Mouse (Mus musculus): ENCODE measurements at regions not wholly inside any gene's neighbourhood (a gene's known extent, or its start where the extent isn't known, plus 50 kb on each side); places are given as distances from the start of the nearest gene placed in this dataset.

DNA sequence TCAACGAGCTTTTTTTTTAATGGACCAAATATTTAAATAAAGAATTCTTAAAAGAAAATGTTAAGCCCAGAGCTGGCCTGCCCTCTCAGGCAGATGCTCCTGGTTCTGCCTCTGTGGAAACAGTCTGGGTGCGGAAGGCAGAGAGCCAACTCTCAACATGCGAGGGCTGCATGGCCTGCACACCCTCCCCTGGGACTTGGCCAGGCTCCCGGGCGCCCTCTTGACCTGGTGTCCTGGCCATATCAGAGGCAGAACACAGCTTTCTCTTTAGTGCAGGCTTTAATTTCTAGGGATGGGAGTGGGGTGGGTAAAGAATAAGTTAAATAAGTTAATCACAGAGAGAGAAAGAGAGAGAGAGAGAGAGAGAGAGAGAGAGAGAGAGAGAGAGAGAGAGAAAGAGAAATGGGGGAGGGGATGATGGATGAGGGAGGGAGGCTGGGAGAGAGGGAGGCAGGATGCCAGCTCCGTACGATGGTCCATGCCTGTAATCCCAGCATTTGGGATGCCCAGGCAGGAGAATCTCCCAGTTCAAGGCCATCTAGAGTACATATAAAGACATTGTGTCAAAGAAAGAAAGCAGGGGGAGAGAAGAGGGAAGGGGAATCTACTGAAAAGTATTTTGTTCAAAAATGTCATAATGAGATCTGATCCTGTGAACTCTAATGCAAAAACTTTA lies 123.2 kb upstream of the Plekha5 start:
- peak; percentile 46 for DNase-seq

DNA sequence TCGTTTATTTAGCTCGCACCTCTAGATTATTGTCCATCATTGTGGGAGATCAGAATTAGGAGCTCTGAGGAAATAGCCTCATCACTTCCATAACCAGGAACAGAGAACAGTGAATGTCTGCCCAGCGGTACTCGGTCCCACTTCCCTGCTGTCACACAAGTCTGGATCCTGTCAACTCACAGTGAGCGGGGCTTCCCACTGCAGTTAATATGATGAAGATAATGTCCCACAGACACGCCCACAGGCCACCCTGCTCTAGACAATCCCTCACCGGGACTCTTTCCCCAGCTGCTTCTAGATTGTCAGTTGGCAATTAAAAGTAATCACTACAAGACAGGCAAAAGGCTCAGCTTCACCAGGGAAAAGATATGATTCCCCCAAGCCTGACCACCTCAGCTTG lies 124.2 kb upstream of the Plekha5 start:
- no peak for DNase-seq

DNA sequence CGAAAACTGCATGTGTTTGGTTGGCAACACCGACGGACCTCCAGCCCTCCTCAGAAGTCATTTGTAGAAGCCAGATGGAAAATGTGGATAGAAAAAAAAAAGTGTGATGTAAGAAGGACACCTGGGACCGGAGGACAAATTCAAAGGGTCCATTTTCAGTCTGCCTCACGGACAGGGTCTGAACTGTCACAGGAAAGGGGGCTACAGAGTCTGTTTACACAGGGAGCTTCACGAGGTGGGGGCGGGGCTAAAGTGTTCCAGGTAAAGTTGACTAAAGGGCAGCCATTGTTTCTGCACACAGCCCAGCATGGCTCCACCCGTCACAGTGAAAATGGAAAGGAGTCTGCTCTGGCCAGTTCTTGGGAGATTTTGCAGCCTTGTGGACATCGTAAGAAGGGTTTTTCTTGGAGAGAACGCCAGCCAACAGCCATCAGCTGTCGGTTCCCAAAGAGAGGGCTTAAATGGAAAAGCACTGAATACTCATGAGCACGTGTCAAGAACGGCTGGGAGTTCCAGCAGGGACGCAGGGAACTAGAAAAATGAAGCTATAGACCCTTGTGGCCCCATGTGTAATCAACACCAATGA lies 125.8 kb upstream of the Plekha5 start:
- no peak for DNase-seq

DNA sequence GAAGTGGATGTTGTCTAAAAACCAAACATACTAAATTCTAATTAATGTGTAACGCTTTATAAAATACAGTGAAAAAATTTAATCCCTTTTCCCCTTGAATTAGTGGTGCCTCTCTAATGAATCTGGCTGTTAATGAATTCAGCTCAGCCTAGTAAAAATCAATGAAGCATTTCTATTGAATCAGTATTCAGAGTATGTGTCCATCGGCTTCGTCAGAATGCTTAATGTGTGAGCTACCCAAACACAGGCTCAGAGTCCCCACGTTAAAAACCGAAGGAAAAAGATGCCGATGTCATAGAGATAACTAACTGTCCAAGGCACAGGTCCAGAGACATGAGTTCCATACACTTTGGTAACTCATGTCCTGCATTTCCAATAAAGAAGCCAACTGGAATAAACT lies 126.3 kb upstream of the Plekha5 start:
- DNase-seq: no peak

DNA sequence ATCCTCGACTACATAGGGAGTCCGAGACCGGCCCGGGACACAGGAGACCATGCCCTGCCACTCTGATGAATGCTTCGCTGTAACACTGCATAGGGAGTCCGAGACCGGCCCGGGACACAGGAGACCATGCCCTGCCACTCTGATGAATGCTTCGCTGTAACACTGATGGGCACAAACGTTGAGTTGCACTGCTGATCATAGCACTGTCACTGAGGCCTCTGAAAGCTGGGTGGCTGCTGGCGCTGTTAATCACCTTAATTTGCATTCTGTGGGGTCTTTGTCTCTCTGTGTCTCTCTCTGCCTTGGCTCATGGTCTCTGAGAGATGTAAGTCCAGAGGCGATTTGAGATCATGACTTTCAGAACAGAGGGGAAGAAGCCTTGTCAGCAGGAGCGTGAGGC lies 133.7 kb upstream of the Plekha5 start:
- DNase-seq: no peak

DNA sequence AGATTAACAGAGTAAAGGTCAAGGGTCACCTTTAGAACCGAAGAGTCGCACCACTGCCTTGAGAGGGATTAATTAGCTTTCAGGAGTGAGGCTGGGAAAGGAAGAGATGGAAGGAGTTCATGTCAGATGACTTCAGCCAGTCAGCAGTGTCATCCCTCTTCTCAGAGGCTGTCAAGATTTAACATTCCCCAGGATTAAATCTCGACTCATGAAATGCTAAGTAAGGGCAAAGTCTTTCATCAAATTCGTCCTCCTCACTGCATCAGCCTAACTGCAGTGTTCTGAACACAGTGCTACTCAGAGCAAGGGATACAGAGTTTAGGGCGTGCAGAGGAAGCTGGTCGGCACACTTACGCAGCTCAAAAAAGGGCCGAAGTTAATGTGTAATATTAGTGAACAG lies 135.1 kb upstream of the Plekha5 start:
- no peak for DNase-seq

DNA sequence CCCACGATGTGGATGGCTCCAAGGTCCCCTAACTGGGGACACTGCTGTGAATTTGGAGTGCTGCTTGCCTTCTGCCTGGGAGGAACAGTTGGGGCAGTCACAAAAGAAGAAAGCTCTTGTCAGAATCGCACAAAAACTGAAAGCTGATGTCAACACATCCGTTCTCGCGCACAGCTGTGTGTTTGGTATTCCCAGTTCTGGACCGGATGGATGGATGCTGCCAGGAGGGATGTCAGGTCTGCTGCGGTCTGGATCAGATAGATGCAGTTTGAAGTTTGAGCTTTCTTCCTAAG lies 141.6 kb upstream of the Plekha5 start:
- no peak for DNase-seq

DNA sequence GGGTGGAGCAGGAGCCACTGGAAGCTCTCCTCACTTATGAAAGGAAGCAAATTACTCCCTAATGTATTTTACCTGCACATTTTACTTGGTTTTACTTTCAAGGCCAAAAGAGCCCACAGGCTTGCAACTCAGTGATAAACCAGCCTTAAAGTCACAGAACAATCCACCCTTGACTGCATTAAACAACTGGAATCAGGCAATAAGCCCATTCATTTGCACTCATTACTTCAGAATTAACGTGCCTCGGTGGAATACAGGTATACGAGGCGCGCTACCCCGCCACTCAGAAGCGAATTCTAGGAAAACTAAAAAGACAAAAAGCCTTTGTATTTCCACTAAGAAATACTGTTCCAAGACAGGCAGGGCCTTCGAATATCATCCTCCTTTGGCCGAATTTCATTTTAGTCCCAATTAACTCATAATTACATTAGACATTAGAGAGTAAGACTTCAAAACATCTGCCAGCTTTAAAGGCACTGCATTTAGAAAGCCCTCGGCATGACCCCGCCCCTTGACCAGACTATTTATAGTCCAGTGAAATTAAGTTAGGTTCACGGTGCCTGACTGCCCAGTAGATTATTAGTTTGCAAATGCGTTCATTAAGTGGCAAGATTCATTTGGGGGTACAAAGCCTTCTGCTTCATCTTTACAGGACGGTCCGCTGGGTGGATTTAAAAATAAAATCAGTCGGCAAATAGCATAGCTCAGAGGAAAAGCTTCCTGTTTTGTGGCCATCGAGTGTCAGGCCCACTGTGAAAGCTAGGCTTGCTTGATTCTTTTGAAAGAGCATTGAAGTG lies 142.2 kb upstream of the Plekha5 start:
- DNase-seq: no peak

DNA sequence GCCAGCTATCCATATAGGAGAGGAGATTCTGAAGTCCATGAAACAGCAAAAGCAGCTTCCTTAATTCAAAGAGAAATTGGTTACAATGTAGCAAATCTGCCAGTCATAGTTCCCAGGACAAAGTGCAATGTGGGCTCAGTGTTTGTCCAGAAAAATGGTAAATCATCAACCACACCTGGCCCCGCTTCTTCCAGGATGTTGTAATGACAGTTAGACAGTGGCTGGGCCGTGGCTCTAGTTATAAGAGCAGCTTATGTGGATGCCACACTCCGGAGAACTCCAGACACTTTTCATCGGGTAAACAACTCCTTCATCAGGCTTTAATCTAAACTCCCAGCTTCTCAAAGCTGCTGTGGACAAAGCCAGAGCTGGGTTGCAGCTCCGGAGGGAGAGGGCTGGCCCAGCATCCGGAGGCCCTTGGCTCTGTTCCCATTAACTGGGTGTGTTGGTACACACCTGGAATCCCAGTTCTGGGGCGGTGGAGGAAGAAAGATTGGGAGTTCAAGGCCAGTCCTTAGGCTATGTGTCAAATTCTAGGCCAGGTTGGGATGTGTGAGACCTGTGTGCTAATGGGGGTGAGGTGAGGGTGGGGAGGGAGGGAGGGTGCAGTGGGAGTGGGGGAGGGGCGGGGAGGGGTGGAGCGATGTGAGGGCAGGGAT lies 142.9 kb upstream of the Plekha5 start:
- no peak for DNase-seq

DNA sequence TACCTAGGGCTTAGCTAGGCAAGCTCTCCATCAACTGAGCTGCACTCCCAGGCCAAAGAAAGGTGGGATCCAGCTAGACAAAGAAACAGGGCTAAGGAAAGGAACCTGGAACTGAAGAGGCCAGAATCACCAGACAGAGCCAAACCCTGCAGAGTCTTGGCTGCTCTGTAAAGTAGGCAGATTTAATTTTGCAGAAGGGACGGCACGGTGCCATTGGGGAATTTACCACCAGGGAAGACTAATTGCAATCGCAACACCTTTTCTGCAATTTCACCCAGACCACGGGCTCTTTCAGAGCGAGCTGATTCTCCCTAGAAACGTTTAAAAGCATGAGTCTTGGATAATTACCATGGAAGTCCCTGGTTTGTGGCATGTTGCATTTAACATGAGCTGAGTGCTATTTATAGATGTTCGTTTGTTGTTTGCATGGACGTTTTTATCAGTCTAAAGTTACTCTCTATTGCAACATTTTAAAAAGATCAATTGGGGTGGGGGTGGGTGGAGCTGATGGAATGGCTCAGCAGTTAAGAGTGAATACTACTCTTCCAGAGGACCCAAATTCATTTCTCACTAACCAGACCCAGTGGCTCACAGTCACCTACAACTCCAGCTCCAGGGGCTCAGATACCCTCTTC lies 144.0 kb upstream of the Plekha5 start:
- DNase-seq: no peak

DNA sequence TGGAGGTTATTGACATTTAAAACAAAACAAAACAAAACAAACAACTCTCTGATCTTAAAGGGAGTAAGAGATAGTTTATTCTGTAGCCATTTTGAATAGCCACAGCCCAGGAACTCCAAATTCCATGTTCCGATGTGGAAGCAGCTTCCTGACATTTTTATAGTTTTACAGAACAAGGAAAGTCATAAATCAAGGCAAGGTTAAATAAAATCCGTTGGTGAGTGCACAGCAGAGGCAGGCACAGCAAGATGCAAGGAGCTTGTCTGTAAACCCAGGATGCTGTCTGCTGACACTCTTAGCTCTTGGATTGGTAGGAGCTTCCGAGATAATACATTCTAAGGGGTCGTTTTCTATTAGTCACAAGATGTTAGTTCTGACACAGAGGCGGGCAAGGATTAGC lies 145.1 kb upstream of the Plekha5 start:
- no peak for DNase-seq

DNA sequence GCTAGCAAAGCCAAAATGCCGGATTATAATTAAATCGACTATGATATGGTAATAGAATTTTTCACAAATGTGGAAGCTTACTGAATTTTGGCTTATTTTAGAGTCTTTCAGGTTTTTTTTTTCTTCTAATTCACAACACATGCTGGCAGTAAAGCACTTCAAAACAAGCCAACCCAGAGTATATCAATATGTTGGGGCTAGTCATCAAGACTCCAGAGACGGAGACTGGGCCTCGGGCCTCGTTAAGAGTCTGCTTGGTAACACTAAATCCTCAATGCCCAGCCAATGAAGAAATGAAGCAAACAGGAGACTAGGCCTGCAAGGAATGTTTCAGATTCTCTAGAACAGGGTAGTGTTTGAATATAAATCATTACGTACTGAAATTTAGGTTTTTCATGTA lies 153.3 kb upstream of the Plekha5 start:
- no peak for DNase-seq

DNA sequence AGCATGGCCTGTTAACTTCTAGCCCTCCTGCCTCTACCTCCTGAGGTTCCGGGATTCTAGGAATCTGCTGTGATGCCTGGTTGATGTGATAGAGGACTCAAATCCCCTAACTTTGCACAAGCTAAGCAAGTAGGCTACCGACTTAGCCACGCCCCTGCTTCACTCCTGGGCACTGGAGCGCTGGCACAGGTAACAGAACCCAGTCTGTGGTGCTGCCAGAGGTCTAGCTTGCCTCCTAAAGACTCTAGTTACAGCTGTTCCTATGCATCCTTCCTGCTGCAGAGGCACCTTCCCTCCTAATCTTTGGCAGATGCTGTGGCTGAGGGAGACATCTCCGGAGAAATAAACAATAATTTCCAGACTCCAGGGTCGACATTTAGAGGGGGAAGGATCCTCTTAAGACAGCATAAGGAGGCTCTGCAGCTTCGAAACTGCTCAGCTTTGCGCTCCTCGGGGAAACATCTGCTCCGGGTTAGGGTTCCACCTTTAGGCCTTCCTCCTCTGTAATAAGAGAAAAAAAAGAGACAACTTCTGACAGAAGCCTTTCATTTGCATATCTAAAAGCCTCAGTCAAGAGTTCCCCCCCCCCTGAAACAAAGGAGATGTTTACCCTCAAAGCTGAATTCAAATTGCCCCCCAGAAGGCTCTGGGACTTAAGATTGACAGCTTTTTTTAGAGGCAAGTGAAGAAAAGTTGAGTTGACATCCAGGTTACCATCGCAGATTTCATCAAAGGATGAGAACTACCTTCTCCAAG lies 155.4 kb upstream of the Plekha5 start:
- DNase-seq: no peak

DNA sequence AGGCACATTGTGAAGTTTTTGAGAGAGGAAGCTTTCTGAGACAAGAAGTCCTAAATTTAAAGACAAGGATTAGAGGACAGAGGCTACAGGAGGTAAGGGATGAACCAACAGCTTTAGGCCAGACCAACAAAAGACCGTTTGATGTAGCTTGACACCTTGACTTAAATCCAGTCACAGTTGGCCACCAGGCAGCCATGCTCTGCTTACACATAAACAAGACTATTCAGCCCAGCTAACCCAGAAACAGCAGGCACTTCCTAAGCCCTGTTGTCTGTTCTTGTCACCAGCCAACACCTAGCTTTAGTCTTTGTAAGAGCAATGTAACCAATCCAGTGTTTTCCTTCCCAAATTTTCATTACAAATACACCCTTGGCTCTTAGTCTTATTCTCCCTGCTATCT lies 159.9 kb upstream of the Plekha5 start:
- DNase-seq: no peak

DNA sequence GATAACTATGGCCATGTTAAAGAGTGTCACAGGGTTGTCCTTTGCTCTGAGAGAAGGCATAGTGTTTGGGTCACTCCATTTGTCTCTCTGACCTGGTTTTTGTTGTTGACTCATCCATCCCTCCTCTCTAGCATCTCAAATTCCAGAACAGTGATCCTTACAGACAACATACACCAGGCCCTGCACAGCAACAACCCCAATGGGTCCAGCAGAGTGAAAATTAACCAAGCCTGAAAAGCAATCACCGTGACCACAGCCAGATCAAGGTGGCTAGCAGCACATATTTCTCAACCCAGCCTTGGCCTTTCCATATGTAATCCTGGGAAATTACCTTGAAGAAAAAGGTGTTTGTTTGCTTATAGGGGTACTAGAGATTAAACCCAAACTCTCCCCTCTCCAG lies 162.0 kb upstream of the Plekha5 start:
- DNase-seq: no peak

DNA sequence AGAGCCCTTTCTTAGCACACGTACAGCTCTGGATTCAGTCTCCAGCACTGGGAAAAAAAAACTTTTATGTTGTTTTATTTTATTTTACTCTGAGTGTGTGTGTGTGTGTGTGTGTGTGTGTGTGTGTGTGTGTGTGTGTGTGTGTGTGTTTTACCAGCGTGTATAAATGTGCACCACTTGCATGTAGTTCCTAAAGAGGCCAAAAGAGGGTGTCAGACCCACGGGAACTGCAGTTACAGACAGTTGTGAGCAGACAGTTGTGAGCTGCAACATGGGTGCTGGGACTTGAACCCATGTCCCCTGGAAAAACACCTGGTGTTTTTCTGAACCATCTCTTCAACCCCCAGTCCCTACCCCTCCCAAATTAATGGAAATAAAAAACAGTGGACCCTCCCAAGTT lies 165.1 kb upstream of the Plekha5 start:
- no peak for DNase-seq

DNA sequence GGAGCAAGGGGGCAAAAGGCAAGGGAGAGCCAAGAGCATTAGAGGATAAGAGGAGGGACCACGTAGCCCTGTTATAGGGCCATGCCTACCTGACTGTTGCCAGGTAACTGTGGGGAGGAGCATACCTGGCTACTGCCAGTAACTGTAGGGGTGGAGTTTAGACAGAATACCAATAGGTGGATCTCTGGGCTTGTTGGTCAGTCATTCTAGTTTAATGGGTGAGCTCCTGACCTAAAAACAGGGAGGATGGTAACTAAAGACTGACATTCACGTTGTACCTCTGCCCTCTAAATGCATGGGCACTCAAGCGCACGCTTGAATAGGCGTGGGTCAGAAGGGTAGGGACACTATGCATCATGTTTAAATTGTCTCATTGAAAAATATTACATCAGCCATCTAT lies 165.8 kb upstream of the Plekha5 start:
- DNase-seq: no peak

DNA sequence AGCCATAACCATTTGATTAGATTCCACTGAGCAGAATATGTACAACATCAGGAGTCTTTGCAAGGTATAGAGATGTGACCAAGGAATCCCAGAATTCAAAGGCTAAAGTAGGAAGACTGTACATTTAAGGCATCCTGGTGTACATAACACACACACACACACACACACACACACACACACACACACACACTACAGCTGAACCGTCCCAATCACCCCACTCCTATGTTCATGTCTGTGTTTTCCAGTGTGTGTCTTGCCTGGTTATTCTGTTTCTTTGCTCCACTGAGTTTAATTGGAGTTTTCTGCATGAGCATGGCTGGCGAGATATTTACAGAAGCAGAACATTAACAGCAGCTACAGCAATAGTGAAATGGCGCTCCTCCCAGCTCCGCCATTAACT lies 172.3 kb upstream of the Plekha5 start:
- no peak for DNase-seq

DNA sequence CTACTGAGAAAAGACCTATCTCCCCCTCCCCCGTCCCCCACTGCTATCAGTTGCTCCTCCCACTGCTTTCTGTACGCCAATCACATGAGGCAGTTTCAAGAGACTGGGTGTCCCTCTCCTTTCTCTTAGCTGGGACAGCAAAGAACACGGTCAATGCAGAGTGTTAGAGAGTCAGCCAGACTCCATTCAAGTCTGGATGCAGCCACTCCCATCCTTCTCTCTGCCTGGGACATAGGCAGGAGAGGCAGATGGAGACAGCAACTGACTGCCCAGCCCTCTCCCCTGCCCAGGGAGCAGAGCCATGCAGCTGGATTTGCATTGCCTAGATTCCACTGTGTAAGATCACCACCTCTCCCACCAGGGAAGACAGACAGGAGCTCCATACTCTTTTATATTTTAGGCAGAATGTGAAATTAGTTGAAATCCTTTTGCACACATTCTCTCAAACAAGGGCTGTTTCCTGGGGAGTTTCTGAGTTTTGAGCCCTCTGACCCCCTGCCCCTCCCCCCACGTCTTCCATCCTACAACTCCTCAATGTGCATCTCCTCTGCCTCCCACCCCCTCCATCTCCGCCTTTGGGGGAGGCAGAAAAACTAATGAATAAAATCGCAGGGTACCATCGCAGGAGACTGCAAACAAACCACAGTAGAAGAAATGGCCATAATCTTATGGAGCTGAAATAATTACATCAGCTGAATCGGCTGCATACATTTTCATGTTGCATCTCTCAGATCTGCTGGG lies 180.3 kb upstream of the Plekha5 start:
- DNase-seq: no peak

DNA sequence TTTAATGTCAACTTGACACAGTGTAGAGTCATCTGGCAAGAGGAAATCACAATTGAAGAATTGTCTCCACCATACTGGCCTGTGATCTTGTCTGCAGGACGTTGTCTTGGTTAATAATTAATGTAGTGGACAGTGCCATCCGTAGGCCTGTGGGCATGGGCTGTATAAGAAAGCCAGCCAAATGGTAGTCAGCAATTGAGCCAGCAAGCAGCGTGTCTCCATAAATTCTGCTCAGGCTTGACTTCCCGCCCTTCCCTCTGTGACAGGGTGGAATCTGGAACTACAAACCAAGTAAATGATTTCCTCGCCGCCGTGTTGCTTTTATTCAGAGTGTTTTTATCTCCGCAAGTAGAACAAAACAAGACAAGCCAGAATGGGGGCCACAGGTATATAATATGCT lies 184.5 kb upstream of the Plekha5 start:
- DNase-seq: no peak

DNA sequence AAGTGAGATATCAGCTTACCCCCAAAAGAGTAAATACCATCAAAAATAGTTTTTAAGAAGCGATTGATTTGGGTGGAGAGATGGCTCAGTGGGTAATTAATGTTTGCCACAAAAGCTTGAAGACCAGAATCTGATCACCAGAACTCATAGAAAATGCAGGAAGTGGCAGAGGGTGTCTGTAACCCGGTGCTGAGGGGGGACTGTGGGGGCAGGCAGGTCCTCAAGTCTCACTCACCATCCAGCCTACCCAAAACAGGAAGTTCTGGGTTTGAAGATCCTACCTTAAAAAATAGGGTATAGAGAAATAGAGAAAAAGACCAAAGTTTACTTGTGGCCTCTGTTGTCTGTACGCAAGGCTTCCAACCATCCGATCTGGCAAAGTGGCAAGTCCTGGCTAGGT lies 190.3 kb upstream of the Plcz1 start:
- no peak for DNase-seq

DNA sequence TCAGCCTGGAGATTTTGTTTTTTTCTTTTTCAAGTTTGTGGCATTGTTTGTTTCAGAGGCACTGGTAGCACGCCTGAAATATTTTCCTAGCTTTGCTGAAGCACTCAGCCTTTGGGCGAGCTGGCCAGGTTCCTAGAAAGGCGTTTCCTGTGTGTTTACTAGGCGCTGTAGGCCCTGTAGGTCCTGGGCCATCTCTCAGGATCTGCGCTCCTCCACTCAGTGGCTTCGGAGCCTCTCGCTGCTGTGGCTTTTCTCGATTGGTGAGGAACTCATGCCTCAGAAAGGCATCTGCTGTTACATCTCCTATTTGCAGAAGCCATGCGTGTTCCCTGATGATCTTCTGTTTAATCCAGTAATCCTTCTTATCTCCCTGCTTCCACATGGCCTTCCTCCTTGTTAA lies 188.0 kb upstream of the Plcz1 start:
- DNase-seq: peak; percentile 51
